Mouse (Mus musculus): ENCODE results near the gene Zfp454.
A peak's percentile ranks its signal among the peaks of the same experiment; 100 is the strongest.

Zfp454 gene

GRCm38 (mm10) chr11:50887390-50888128 lies at the start of gene Zfp454:
TSS of gene Zfp454 (minus strand) at chr11:50887651.
- DNase-seq (ENCODE audit: low spot score), result peak; percentile 67

- no peak for DNase-seq (ENCODE audit: low spot score)
Measured at GRCm38 (mm10) chr11:50932040-50932439, 44.6 kb upstream of the Zfp454 start.

- peak; percentile 33 for DNase-seq (ENCODE audit: low spot score)
Measured at GRCm38 (mm10) chr11:50931451-50931866, 44.0 kb upstream of the Zfp454 start, which contains the start of gene Zfp354b. TSS of gene Zfp354b (minus strand) at chr11:50931633.

GRCm38 (mm10) chr11:50931021-50931420 lies 43.6 kb upstream of the Zfp454 start:
- no peak for DNase-seq (ENCODE audit: low spot score)

- DNase-seq (ENCODE audit: low spot score), result no peak
Measured at GRCm38 (mm10) chr11:50930469-50931014, 43.1 kb upstream of the Zfp454 start.

- peak; percentile 76 for DNase-seq (ENCODE audit: low spot score)
Measured at GRCm38 (mm10) chr11:50915671-50916320, 28.3 kb upstream of the Zfp454 start, which contains the start of gene Zfp2. TSS of gene Zfp2 (minus strand) at chr11:50916165.

GRCm38 (mm10) chr11:50914461-50914860 lies 27.0 kb upstream of the Zfp454 start:
- no peak for DNase-seq (ENCODE audit: low spot score)

GRCm38 (mm10) chr11:50913301-50913700 lies 25.9 kb upstream of the Zfp454 start:
- DNase-seq (ENCODE audit: low spot score), result no peak

- DNase-seq (ENCODE audit: low spot score), result no peak
Measured at GRCm38 (mm10) chr11:50908136-50908535, 20.7 kb upstream of the Zfp454 start.

- no peak for DNase-seq (ENCODE audit: low spot score)
Measured at GRCm38 (mm10) chr11:50897359-50897758, 9.9 kb upstream of the Zfp454 start.

GRCm38 (mm10) chr11:50892441-50892840 lies 5.0 kb upstream of the Zfp454 start:
- no peak for DNase-seq (ENCODE audit: low spot score)

- no peak for DNase-seq (ENCODE audit: low spot score)
Measured at GRCm38 (mm10) chr11:50886933-50887293, 538 bp downstream of the Zfp454 start.

- no peak for DNase-seq (ENCODE audit: low spot score)
Measured at GRCm38 (mm10) chr11:50886231-50886932, 1.1 kb downstream of the Zfp454 start.

- DNase-seq (ENCODE audit: low spot score), result no peak
Measured at GRCm38 (mm10) chr11:50883756-50884155, 3.7 kb downstream of the Zfp454 start.

- no peak for DNase-seq (ENCODE audit: low spot score)
Measured at GRCm38 (mm10) chr11:50878641-50879040, 8.8 kb downstream of the Zfp454 start.

- DNase-seq (ENCODE audit: low spot score), result no peak
Measured at GRCm38 (mm10) chr11:50850989-50851601, 36.4 kb downstream of the Zfp454 start.

- DNase-seq (ENCODE audit: low spot score), result no peak
Measured at GRCm38 (mm10) chr11:50850177-50850735, 37.2 kb downstream of the Zfp454 start, which contains the start of gene Grm6. TSS of gene Grm6 (plus strand) at chr11:50850685.

- DNase-seq (ENCODE audit: low spot score), result no peak
Measured at GRCm38 (mm10) chr11:50849310-50849709, 38.1 kb downstream of the Zfp454 start.

GRCm38 (mm10) chr11:50848520-50849137 lies 38.8 kb downstream of the Zfp454 start:
- no peak for DNase-seq (ENCODE audit: low spot score)

- no peak for DNase-seq (ENCODE audit: low spot score)
Measured at GRCm38 (mm10) chr11:50847047-50847446, 40.4 kb downstream of the Zfp454 start.

GRCm38 (mm10) chr11:50845951-50846350 lies 41.5 kb downstream of the Zfp454 start:
- DNase-seq (ENCODE audit: low spot score), result no peak
